Mouse (Mus musculus) erythroblast, embryonic 14.5 days (primary cell): ENCODE results near the gene Adam33.

ENCODE experiments used
- GATA1 ChIP-seq: IDR thresholded peaks from 2 replicates; pipeline ENCODE4 v1.6.1; 2012; ENCODE audit warnings: low read length, inconsistent platforms, mixed read lengths
- TAL1 ChIP-seq: IDR thresholded peaks from 3 replicates; pipeline ENCODE4 v1.6.1; 2012; ENCODE audit warnings: low read length, inconsistent platforms, mixed read lengths

- no peak for TF ChIP-seq TAL1
- TF ChIP-seq GATA1 = no peak
Measured at GRCm38 (mm10) chr2:131084206-131084605, 20.6 kb upstream of the Adam33 start.
